Mouse (Mus musculus) heart, embryonic 14.5 days (tissue): Measurements from ENCODE around the gene Depdc1b. TPM values are rescaled to one million over a fixed set of nuclear protein-coding genes. Genes with fewer than 3 reads are reported as not detected.

Experiments
- ATAC-seq: fragments of 200-750 bp; cut with Nextera tagmentation; 2 replicates; pipeline ENCODE4 v1.8.0; 2017; ENCODE audit warnings: low read depth, moderate TSS enrichment; ENCODE audit not compliant: insufficient number of reproducible peaks, insufficient read depth, low FRiP score
- H3K27ac ChIP-seq, 2 experiments: fragments of 200-500 bp in 1 of 2; fragments of 300-500 bp in 1 of 2; sonication (generic) in 1 of 2; replicated peaks in 1 of 2; 2 replicates each; pipeline ENCODE4 v1.5.1; 2012 to 2014; ENCODE audit warnings: low read depth in 2 of 2, low read length in 2 of 2, control low read depth in 1 of 2, mild to moderate bottlenecking in 1 of 2, mixed read lengths in 1 of 2; ENCODE audit not compliant: control insufficient read depth in 1 of 2, insufficient read depth in 1 of 2
- H3K27me3 ChIP-seq: fragments of 300-500 bp; sonication (generic); 2 replicates; pipeline ENCODE4 v1.6.1; 2014; ENCODE audit warnings: mild to moderate bottlenecking, low read length, control low read depth; ENCODE audit not compliant: control insufficient read depth, insufficient read depth
- H3K36me3 ChIP-seq: fragments of 300-500 bp; sonication (generic); 2 replicates; pipeline ENCODE4 v1.6.1; 2014; ENCODE audit warnings: mild to moderate bottlenecking, control low read depth, low read length, mixed read lengths; ENCODE audit not compliant: control insufficient read depth, insufficient read depth
- H3K4me1 ChIP-seq, 2 experiments: fragments of 200-500 bp in 1 of 2; fragments of 300-500 bp in 1 of 2; sonication (generic) in 1 of 2; 2 replicates each; pipeline ENCODE4 v1.6.1; 2012 to 2014; ENCODE audit warnings: low read length in 2 of 2, control low read depth in 1 of 2, mixed read lengths in 1 of 2; ENCODE audit not compliant: control insufficient read depth in 2 of 2, insufficient read depth in 2 of 2
- H3K4me2 ChIP-seq: fragments of 300-500 bp; sonication (generic); 2 replicates; pipeline ENCODE4 v1.6.1; 2014; ENCODE audit warnings: mild to moderate bottlenecking, low read length
- H3K4me3 ChIP-seq, 2 experiments: fragments of 200-500 bp in 1 of 2; fragments of 300-500 bp in 1 of 2; sonication (generic) in 1 of 2; 2 replicates each; pipeline ENCODE4 v1.5.1; 2012 to 2014; ENCODE audit warnings: low read length in 2 of 2, mild to moderate bottlenecking in 2 of 2, control low read depth in 1 of 2, low read depth in 1 of 2, moderate library complexity in 1 of 2; ENCODE audit not compliant: control insufficient read depth in 1 of 2, insufficient read depth in 1 of 2
- H3K9ac ChIP-seq: fragments of 300-500 bp; sonication (generic); 2 replicates; pipeline ENCODE4 v1.6.1; 2014; ENCODE audit warnings: mild to moderate bottlenecking, low read length
- H3K9me3 ChIP-seq: fragments of 300-500 bp; sonication (generic); 2 replicates; pipeline ENCODE4 v1.6.1; 2016; ENCODE audit warnings: low read length, control low read depth; ENCODE audit not compliant: control insufficient read depth
- WGBS: fragments of 180-500 bp; shearing (Covaris S2); extraction: QIAGEN DNeasy Blood & Tissue Kit; methylation state at CpG from one replicate; pipeline ENCODE4 v1.1.7; 2014; 5-methylcytosine and 5-hydroxymethylcytosine counted together
- polyA plus RNA-seq: library from polyadenylated mRNA; unstranded; fragments of >200 nt; fragmentation: Nextera tagmentation; extraction: Ambion mirVana; gene quantifications from 2 replicates; pipeline ENCODE4 v1.2.1, GENCODE M21; 2014

The Depdc1b gene
- 3.1 and 4.6 TPM in 2 replicates for polyA plus RNA-seq

- H3K4me2 ChIP-seq = peak within 1 kb of the TSS; percentile 96
- H3K27me3 ChIP-seq = peaks cover 75% of the 10 kb centered on the region
- WGBS = under 1% methylated on average over 48 of the region's 48 CpGs
- H3K36me3 ChIP-seq = no peaks in the 10 kb centered on the region
- H3K9ac ChIP-seq = peak within 1 kb of the TSS; percentile 74
- peak within 1 kb of the TSS; percentile 68; a peak in 3 of 4 replicates for H3K27ac ChIP-seq
- peak; percentile 92 for ATAC-seq
- H3K4me1 ChIP-seq = peaks cover 0 to 4% of the 10 kb centered on the region in 2 experiments; a peak in 2 of 4 replicates
- H3K9me3 ChIP-seq = 0 out of 2 replicates have a peak, but pooled peaks cover 5% of the 10 kb centered on the region
- H3K4me3 ChIP-seq = peak within 1 kb of the TSS; percentile 64 to 69
Observed at GRCm38 (mm10) chr13:108315702-108316486, at the start of gene Depdc1b. Gene Depdc1b, plus strand, starts transcription at chr13:108316332.

DNA sequence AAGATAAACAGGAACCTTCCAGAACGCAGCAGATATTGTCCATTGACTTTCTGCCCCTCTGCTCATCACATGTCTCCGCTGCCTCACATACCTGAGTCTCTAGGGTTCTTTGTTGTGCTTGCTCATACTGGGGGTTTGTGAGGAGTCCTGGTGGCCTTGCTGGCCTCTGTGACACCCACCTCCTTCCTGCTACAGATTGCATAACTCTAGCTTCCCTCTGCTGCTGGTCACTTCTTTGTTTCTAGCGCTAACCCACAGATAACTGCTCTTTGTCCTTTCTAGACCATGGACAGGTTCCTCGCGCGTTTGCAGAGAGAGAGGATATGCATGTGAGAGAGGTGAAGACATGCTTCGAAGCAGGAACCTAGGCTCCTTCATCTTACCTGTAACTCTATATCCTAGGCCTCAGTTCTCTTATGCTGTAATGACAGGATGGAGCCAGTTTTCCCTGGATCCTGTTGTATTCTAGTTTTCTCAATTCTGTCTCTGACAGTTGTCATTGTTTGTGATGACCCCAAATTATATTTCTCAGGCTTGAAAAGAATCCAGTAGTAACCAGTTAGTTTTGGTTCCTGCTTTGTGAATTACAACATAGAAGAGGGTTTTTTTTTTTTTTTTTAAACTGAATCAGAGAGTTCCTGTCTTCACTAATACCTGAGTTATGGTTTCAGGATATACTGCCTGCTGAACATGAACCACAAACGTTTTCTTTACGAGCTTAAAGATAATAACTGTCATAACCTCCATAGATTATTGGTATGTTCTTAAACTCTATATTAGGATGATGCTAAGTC lies 48.1 kb upstream of the Depdc1b start:
- Histone ChIP-seq H3K4me3 (no peak overlapping the region), H3K4me2 (no peak overlapping the region), H3K27me3 (peaks cover 7% of the 10 kb centered on the region), H3K27ac (no peak overlapping the region), H3K4me1 (0 out of 4 replicates have a peak, but pooled peaks cover 0 to 3% of the 10 kb centered on the region in 2 experiments), H3K36me3 (no peaks in the 10 kb centered on the region), H3K9ac (no peak overlapping the region), H3K9me3 (no peaks in the 10 kb centered on the region)
- ATAC-seq = no peak
- 60% methylated on average over 9 of the region's 9 CpGs for WGBS

- peaks cover 12% of the 10 kb centered on the region for H3K27me3 ChIP-seq
- no peak overlapping the region for H3K27ac ChIP-seq
- no peak overlapping the region for H3K4me2 ChIP-seq
- ATAC-seq = no peak
- no peaks in the 10 kb centered on the region for H3K9me3 ChIP-seq
- H3K4me1 ChIP-seq = 0 out of 4 replicates have a peak, but pooled peaks cover 0 to 3% of the 10 kb centered on the region in 2 experiments
- no peaks in the 10 kb centered on the region for H3K36me3 ChIP-seq
- WGBS = 35% methylated on average over 7 of the region's 7 CpGs
- H3K9ac ChIP-seq = no peak overlapping the region
- H3K4me3 ChIP-seq = no peak overlapping the region
Observed at GRCm38 (mm10) chr13:108271458-108272148, 44.5 kb upstream of the Depdc1b start.

GRCm38 (mm10) chr13:108272332-108272731 lies 43.8 kb upstream of the Depdc1b start:
- Histone ChIP-seq H3K4me1 (0 out of 4 replicates have a peak, but pooled peaks cover 0 to 3% of the 10 kb centered on the region in 2 experiments), H3K9ac (no peak overlapping the region), H3K27ac (no peak overlapping the region), H3K36me3 (no peaks in the 10 kb centered on the region), H3K4me3 (no peak overlapping the region), H3K9me3 (no peaks in the 10 kb centered on the region), H3K27me3 (peaks cover 12% of the 10 kb centered on the region), H3K4me2 (no peak overlapping the region)
- WGBS = 54% methylated on average over 8 of the region's 8 CpGs
- no peak for ATAC-seq

- H3K4me1 ChIP-seq = 0 out of 4 replicates have a peak, but pooled peaks cover 0 to 3% of the 10 kb centered on the region in 2 experiments
- H3K36me3 ChIP-seq = no peaks in the 10 kb centered on the region
- no peak for ATAC-seq
- WGBS = 50% methylated on average over 15 of the region's 15 CpGs
- H3K4me2 ChIP-seq = 0 out of 2 replicates have a peak overlapping the region, but pooled peaks have one; percentile 12
- H3K27ac ChIP-seq = no peak overlapping the region
- peaks cover 8% of the 10 kb centered on the region for H3K27me3 ChIP-seq
- no peaks in the 10 kb centered on the region for H3K9me3 ChIP-seq
- no peak overlapping the region for H3K9ac ChIP-seq
- H3K4me3 ChIP-seq = no peak overlapping the region
Observed at GRCm38 (mm10) chr13:108273034-108273433, 43.1 kb upstream of the Depdc1b start.

GRCm38 (mm10) chr13:108273456-108273855 lies 42.7 kb upstream of the Depdc1b start:
- H3K9ac ChIP-seq = no peak overlapping the region
- 46% methylated on average over 5 of the region's 5 CpGs for WGBS
- H3K4me3 ChIP-seq = no peak overlapping the region
- no peaks in the 10 kb centered on the region for H3K9me3 ChIP-seq
- no peaks in the 10 kb centered on the region for H3K36me3 ChIP-seq
- peaks cover 7% of the 10 kb centered on the region for H3K27me3 ChIP-seq
- 0 out of 2 replicates have a peak overlapping the region, but pooled peaks have one; percentile 12 for H3K4me2 ChIP-seq
- ATAC-seq = no peak
- H3K4me1 ChIP-seq = peaks cover 0 to 7% of the 10 kb centered on the region in 2 experiments; a peak in 1 of 4 replicates
- H3K27ac ChIP-seq = no peak overlapping the region

GRCm38 (mm10) chr13:108276561-108276960 lies 39.6 kb upstream of the Depdc1b start:
- Histone ChIP-seq H3K27me3 (peaks cover 16% of the 10 kb centered on the region), H3K4me2 (no peak overlapping the region), H3K36me3 (no peaks in the 10 kb centered on the region), H3K27ac (no peak overlapping the region), H3K4me3 (no peak overlapping the region), H3K9ac (no peak overlapping the region), H3K4me1 (peaks cover 0 to 12% of the 10 kb centered on the region in 2 experiments; a peak in 2 of 4 replicates), H3K9me3 (no peaks in the 10 kb centered on the region)
- ATAC-seq = no peak
- WGBS = 54% methylated on average over 1 of the region's 1 CpGs
